Mouse (Mus musculus) small intestine, adult 2 months (tissue): ENCODE data around the gene Rdh7.

Source experiments
- CTCF ChIP-seq: fragments of 200-500 bp; IDR thresholded peaks from 2 replicates; pipeline ENCODE4 v1.5.1; 2012; ENCODE audit warnings: low read depth, mild to moderate bottlenecking, control low read depth, inconsistent platforms, low read length, moderate library complexity, mixed read lengths; ENCODE audit not compliant: insufficient replicate concordance, insufficient read length; ENCODE audit errors: extremely low read depth
- POLR2A ChIP-seq: fragments of 200-500 bp; IDR thresholded peaks from 2 replicates; pipeline ENCODE4 v1.6.1; 2012; ENCODE audit warnings: low read depth, mild to moderate bottlenecking, control low read depth, inconsistent platforms, low read length, moderate library complexity

GRCm38 (mm10) chr10:127922241-127922640 is 33.6 kb upstream of the Rdh7 start:
- TF ChIP-seq CTCF (no peak), POLR2A (no peak)
